Mouse (Mus musculus): Measurements from ENCODE around the gene Otub2.

GRCm38 (mm10) chr12:103434861-103435260, 46.4 kb downstream of the Otub2 start:
- TF ChIP-seq CTCF (IDR thresholded peaks at IDR 0.05; ENCODE audit: low read depth) (no peak), EP300 (IDR thresholded peaks at IDR 0.05; ENCODE audit: low read depth) (no peak)

All from heart, postnatal 0 days (tissue).